Mouse (Mus musculus): ENCODE measurements around the gene Tshr. TPM values are rescaled to one million over a fixed set of nuclear protein-coding genes. Genes with fewer than 3 reads are reported as not detected.
"Not testable (repeated sequence)": the region's sequence is repeated elsewhere in the genome, so short reads cannot be mapped to it uniquely, and the experiment has no call there.

The Tshr gene
- polyA plus RNA-seq, 1 experiment from 2014 or later: 0.76 TPM

GRCm38 (mm10) chr12:91579665-91580064, 195.3 kb downstream of the Tshr start:
- Histone ChIP-seq H3K27ac (no peak overlapping the region), H3K27me3 (no peaks in the 10 kb centered on the region), H3K4me2 (no peak overlapping the region), H3K9ac (no peak overlapping the region), H3K36me3 (peaks cover 41% of the 10 kb centered on the region), H3K4me3 (no peak overlapping the region), H3K4me1 (0 out of 2 replicates have a peak, but pooled peaks cover 2% of the 10 kb centered on the region), H3K9me3 (no peaks in the 10 kb centered on the region)
- 95% methylated on average over 2 of the region's 2 CpGs for WGBS
- ATAC-seq (ENCODE audit: insufficient number of reproducible peaks, low FRiP score, low TSS enrichment, low read depth): no peak

DNA sequence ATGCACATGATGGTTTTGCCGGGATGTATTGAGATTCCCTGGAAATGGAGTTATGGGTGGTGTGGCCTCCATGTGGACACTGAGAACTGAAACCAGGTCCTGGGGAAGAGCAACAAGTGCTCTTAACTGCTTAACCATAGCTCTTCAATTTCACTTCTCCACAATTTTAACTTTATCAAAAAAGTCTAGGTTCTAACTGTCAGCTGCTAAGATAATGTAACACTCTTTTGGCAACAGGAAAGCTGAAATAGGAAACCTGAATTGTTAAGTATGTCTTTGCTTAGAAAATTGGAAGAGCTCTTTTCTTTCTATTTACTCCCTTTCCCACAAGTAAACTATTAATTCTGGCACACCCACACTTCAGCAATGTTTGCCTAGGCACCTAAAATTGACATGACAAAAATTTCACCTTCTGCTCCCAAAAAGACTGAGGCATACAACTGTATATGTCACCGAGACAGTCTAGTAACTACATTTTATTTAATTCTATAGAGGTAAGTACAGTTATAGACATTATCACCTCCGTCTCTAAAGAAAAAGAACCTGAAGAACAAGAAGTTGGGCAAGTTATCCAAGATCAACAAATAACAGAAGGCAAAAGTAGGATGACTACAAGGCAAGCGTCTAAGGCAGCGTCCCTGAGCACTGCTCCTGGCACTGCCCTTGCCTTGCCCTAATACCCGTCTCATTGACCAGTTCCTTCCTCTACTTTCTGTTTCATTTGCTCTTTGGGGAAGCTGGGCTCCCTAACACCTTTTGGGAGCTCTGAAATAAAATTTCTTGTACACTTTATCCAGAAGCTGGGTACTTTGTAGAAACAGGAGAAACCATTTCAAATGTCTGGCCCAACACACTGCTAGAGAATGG, 197.1 kb downstream of the Tshr start:
- peaks cover 31% of the 10 kb centered on the region for H3K36me3 ChIP-seq

GRCm38 (mm10) chr12:91582362-91583002, 198.1 kb downstream of the Tshr start:
- Histone ChIP-seq H3K27me3 (no peaks in the 10 kb centered on the region), H3K4me2 (no peak overlapping the region)
- WGBS: 74% methylated on average over 6 of the region's 6 CpGs

More for the DNA sequence above, 197.1 kb downstream of the Tshr start:
- Histone ChIP-seq H3K4me2 (no peak overlapping the region), H3K4me1 (0 out of 2 replicates have a peak, but pooled peaks cover 2% of the 10 kb centered on the region), H3K4me3 (no peak overlapping the region), H3K9me3 (no peaks in the 10 kb centered on the region), H3K27ac (no peak overlapping the region), H3K9ac (no peak overlapping the region), H3K27me3 (no peaks in the 10 kb centered on the region)
- 76% methylated on average over 6 of the region's 6 CpGs for WGBS
- no peak for ATAC-seq (ENCODE audit: insufficient number of reproducible peaks, low FRiP score, low TSS enrichment, low read depth)

GRCm38 (mm10) chr12:91583409-91583808, 199.0 kb downstream of the Tshr start:
- ATAC-seq (ENCODE audit: insufficient number of reproducible peaks, low FRiP score, low TSS enrichment, low read depth): no peak
- Histone ChIP-seq H3K9me3 (no peaks in the 10 kb centered on the region), H3K27me3 (no peaks in the 10 kb centered on the region), H3K4me1 (peaks cover 11% of the 10 kb centered on the region), H3K4me2 (no peak overlapping the region), H3K27ac (no peak overlapping the region), H3K4me3 (no peak overlapping the region), H3K36me3 (peaks cover 23% of the 10 kb centered on the region), H3K9ac (no peak overlapping the region)
- 87% methylated on average over 6 of the region's 6 CpGs for WGBS

More at GRCm38 (mm10) chr12:91582362-91583002, 198.1 kb downstream of the Tshr start:
- peaks cover 9% of the 10 kb centered on the region for H3K4me1 ChIP-seq
- no peak overlapping the region for H3K9ac ChIP-seq
- H3K9me3 ChIP-seq: no peaks in the 10 kb centered on the region
- no peak overlapping the region for H3K4me3 ChIP-seq
- ATAC-seq (ENCODE audit: insufficient number of reproducible peaks, low FRiP score, low TSS enrichment, low read depth): no peak
- H3K36me3 ChIP-seq: peaks cover 29% of the 10 kb centered on the region
- H3K27ac ChIP-seq: no peak overlapping the region

DNA sequence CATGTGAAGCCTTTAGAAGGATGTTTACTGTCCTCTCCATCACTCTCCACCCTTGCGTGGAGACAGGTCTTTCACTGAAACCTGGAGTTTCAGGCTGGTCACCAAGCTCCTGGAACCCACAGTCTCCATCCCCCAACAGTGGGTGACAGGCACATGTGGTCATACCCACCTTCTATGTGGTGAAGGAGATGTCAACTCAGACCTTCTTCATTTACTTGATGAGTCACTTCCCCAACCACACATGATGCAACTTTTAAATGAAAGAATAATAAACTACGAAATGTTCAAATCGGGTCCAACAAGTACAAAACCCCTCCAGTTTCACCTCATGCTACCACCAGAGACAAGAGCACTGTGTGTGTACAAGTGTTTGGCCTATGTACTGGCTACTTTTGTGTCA, 200.8 kb downstream of the Tshr start:
- no peak overlapping the region for H3K4me2 ChIP-seq
- H3K9me3 ChIP-seq: no peaks in the 10 kb centered on the region
- H3K4me3 ChIP-seq: no peak overlapping the region
- WGBS: 89% methylated on average over 3 of the region's 3 CpGs
- H3K4me1 ChIP-seq: peaks cover 11% of the 10 kb centered on the region
- ATAC-seq (ENCODE audit: insufficient number of reproducible peaks, low FRiP score, low TSS enrichment, low read depth): no peak
- no peak overlapping the region for H3K27ac ChIP-seq
- H3K9ac ChIP-seq: no peak overlapping the region
- H3K27me3 ChIP-seq: no peaks in the 10 kb centered on the region
- H3K36me3 ChIP-seq: peaks cover 19% of the 10 kb centered on the region; the same call in 1 of the 2 replicates

DNA sequence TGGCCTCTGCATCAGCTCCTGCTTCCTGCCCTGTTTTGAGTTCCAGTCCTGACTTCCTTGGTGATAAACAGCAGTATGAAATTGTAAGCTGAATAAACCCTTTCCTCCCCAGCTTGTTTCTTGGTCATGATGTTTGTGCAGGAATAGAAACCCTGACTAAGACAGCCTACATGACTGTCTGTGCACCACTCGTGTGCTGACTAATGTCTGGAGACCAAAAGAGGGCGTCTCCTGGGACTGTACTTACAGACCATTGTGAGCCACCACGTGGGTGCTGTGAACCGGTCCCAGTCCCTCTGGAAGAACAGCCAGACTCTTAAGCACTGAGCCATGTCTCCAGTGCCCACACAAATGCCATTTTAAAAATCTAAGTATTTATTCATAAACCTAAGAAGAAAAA, 201.5 kb downstream of the Tshr start:
- H3K36me3 ChIP-seq: peaks cover 19% of the 10 kb centered on the region; the same call in 1 of the 2 replicates
- H3K9me3 ChIP-seq; H3K4me3 ChIP-seq; H3K27ac ChIP-seq; ATAC-seq (ENCODE audit: insufficient number of reproducible peaks, low FRiP score, low TSS enrichment, low read depth); H3K4me2 ChIP-seq; H3K9ac ChIP-seq; H3K27me3 ChIP-seq: not testable (repeated sequence)
- peaks cover 14% of the 10 kb centered on the region for H3K4me1 ChIP-seq
- WGBS: 93% methylated on average over 4 of the region's 4 CpGs

DNA sequence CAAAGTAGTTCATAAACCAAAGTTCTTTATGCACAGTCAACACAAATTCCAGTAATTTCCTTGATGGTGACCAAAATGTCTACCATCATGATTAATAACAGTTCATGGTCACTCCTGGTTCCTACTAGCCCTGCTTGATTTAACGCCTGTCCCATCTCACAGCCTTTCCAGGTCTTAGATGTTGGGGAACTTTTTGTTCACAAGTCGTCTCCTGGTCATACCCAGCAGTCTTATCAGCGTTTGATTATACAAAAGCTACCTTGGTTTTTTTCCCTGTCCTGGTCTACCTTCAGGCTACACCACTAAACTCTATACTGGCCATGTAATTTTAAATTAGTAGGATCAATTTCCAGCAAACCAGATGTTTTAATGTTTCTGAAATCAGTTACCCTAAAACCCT, 202.7 kb downstream of the Tshr start:
- no peak for ATAC-seq (ENCODE audit: insufficient number of reproducible peaks, low FRiP score, low TSS enrichment, low read depth)
- Histone ChIP-seq H3K4me2 (peak overlapping the region; percentile 53; the same call in 1 of the 2 replicates), H3K9me3 (no peaks in the 10 kb centered on the region), H3K27ac (no peak overlapping the region), H3K36me3 (peaks cover 19% of the 10 kb centered on the region; the same call in 1 of the 2 replicates), H3K27me3 (no peaks in the 10 kb centered on the region), H3K4me1 (peaks cover 16% of the 10 kb centered on the region), H3K9ac (no peak overlapping the region), H3K4me3 (peak overlapping the region; percentile 77)
- 48% methylated on average over 3 of the region's 3 CpGs for WGBS

- H3K4me2 ChIP-seq: peak overlapping the region; percentile 53
- 12% methylated on average over 5 of the region's 5 CpGs for WGBS
- no peak for ATAC-seq (ENCODE audit: insufficient number of reproducible peaks, low FRiP score, low TSS enrichment, low read depth)
- peaks cover 16% of the 10 kb centered on the region for H3K4me1 ChIP-seq
- H3K27me3 ChIP-seq: no peaks in the 10 kb centered on the region
- peak overlapping the region; percentile 77 for H3K4me3 ChIP-seq
- peaks cover 16% of the 10 kb centered on the region; the same call in 1 of the 2 replicates for H3K36me3 ChIP-seq
- H3K27ac ChIP-seq: peak overlapping the region; percentile 98
- peak overlapping the region; percentile 60 for H3K9ac ChIP-seq
- no peaks in the 10 kb centered on the region for H3K9me3 ChIP-seq
Measured at GRCm38 (mm10) chr12:91587491-91588033, 203.2 kb downstream of the Tshr start.

DNA sequence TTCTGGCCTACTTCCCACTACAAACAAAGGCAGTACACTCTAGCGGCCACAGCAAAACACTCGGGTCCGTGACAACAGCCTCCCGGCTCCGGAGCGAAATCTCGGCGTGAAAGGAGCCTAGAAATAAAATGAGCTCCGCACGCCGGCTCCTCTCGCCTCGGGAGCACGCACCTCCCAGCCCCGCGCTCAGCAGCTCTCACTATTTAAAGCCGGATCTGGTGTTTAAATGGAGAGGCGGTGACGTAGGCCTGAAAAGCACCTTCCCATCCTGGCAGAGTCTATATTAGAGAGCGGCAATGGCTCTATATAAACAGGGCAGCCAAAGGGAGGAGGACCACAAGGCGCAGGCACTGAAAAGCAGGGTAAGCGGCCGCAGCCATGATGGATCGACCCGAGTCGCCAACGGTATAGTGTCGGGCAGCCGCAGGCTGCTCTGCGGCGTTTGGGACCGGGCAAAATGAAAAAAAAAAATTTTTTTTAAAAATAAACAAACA, 203.9 kb downstream of the Tshr start:
- peak overlapping the region; percentile 98 for H3K27ac ChIP-seq
- peak overlapping the region; percentile 77 for H3K4me3 ChIP-seq
- no peaks in the 10 kb centered on the region for H3K9me3 ChIP-seq
- peaks cover 16% of the 10 kb centered on the region for H3K4me1 ChIP-seq
- WGBS: under 1% methylated on average over 32 of the region's 32 CpGs
- peak overlapping the region; percentile 53 for H3K4me2 ChIP-seq
- peaks cover 9% of the 10 kb centered on the region; the same call in 1 of the 2 replicates for H3K36me3 ChIP-seq
- no peaks in the 10 kb centered on the region for H3K27me3 ChIP-seq
- H3K9ac ChIP-seq: peak overlapping the region; percentile 91
- ATAC-seq (ENCODE audit: insufficient number of reproducible peaks, low FRiP score, low TSS enrichment, low read depth): peak; percentile 93

DNA sequence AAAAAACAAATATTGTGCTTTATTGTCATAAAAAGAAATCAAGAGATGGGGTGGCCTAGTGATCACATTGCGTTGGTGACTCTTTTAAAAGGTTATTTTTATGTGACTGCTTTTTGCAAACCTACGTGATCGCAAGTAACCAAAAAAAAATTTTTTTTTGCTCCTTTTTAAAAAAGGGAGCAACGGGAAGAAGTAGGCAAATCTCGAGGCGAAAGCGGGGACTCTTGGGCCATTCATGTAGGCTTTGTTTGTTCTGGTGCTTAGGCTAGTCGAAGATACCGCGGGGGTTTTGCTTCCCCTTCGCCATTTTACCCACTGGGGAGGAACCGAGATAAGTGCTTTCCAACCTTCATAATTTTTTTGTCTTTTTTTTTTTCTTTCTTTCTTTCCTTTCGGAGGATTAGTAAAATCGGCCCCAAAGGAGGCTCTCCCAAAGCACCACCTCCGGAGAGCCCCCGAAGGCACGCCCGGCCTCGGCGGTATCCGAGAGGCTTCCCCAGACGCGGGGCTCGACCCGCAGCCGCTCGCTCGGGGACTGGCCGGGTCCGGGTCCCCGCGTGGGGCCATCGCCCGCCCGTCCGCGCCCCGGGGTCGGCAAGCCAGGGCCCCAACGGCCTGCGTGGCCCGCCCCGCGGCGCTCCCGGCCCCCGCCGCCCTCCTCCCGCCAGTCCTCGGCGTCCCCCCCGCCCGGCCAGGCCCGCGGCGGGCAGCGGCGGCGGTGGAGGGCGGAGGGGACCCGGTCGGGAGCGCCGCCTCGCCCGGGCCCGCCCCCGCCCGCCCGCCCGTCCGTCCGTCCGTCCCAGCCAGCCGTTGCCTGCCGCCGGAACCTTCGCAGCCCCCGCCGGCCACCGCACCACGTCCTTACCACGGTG, 204.5 kb downstream of the Tshr start:
- H3K27ac ChIP-seq: peak overlapping the region; percentile 98
- under 1% methylated on average over 68 of the region's 83 CpGs for WGBS
- H3K4me2 ChIP-seq: peak overlapping the region; percentile 53
- peaks cover 7% of the 10 kb centered on the region; the same call in 1 of the 2 replicates for H3K36me3 ChIP-seq
- peak overlapping the region; percentile 91 for H3K9ac ChIP-seq
- peaks cover 16% of the 10 kb centered on the region for H3K4me1 ChIP-seq
- no peaks in the 10 kb centered on the region for H3K9me3 ChIP-seq
- no peak for ATAC-seq (ENCODE audit: insufficient number of reproducible peaks, low FRiP score, low TSS enrichment, low read depth)
- H3K27me3 ChIP-seq: no peaks in the 10 kb centered on the region
- peak overlapping the region; percentile 77 for H3K4me3 ChIP-seq

GRCm38 (mm10) chr12:91589542-91589846, 205.1 kb downstream of the Tshr start:
- no peak for ATAC-seq (ENCODE audit: insufficient number of reproducible peaks, low FRiP score, low TSS enrichment, low read depth)
- peak overlapping the region; percentile 77 for H3K4me3 ChIP-seq
- H3K9me3 ChIP-seq: no peaks in the 10 kb centered on the region
- H3K9ac ChIP-seq: peak overlapping the region; percentile 91
- peaks cover 16% of the 10 kb centered on the region for H3K4me1 ChIP-seq
- H3K36me3 ChIP-seq: peaks cover 2% of the 10 kb centered on the region; the same call in 1 of the 2 replicates
- WGBS: 1% methylated on average over 11 of the region's 11 CpGs
- peak overlapping the region; percentile 98 for H3K27ac ChIP-seq
- H3K27me3 ChIP-seq: no peaks in the 10 kb centered on the region
- peak overlapping the region; percentile 19; the same call in 1 of the 2 replicates for H3K4me2 ChIP-seq

Data from limb, embryonic 15.5 days (tissue).